Mouse (Mus musculus) heart, postnatal 0 days (tissue): ENCODE data around the gene Gp9. TPM values are rescaled to one million over a fixed set of nuclear protein-coding genes. Genes with fewer than 3 reads are reported as not detected.

Experiments
- ATAC-seq: fragments of 200-750 bp; cut with Nextera tagmentation; 2 replicates; pipeline ENCODE4 v1.8.0; 2017; ENCODE audit warnings: low read depth, moderate number of reproducible peaks, moderate library complexity; ENCODE audit not compliant: insufficient read depth
- DNase-seq: peaks from one replicate; pipeline ENCODE4 v3.0.0-alpha.2; 2016; ENCODE audit warnings: low spot score
- H3K27ac ChIP-seq: fragments of 300-500 bp; sonication (generic); 2 replicates; pipeline ENCODE4 v1.5.1; 2014; ENCODE audit warnings: low read depth, mild to moderate bottlenecking
- H3K27me3 ChIP-seq: fragments of 300-500 bp; sonication (generic); 2 replicates; pipeline ENCODE4 v1.6.1; 2014; ENCODE audit warnings: low read length, mixed read lengths; ENCODE audit not compliant: control insufficient read depth, insufficient read depth
- H3K36me3 ChIP-seq: fragments of 300-500 bp; sonication (generic); replicated peaks from 2 replicates; pipeline ENCODE4 v1.6.1; 2014; ENCODE audit warnings: low read length, mixed read lengths; ENCODE audit not compliant: control insufficient read depth, insufficient read depth
- H3K4me1 ChIP-seq: fragments of 300-500 bp; sonication (generic); 2 replicates; pipeline ENCODE4 v1.6.1; 2014; ENCODE audit warnings: antibody characterized with exemption; ENCODE audit not compliant: control insufficient read depth, insufficient read depth
- H3K4me2 ChIP-seq: fragments of 300-500 bp; sonication (generic); 2 replicates; pipeline ENCODE4 v1.6.1; 2014; ENCODE audit warnings: low read depth, mild to moderate bottlenecking, low read length, moderate library complexity
- H3K4me3 ChIP-seq: fragments of 300-500 bp; sonication (generic); 2 replicates; pipeline ENCODE4 v1.5.1; 2014; ENCODE audit warnings: low read depth, low read length
- H3K9ac ChIP-seq: fragments of 300-500 bp; sonication (generic); replicated peaks from 2 replicates; pipeline ENCODE4 v1.6.1; 2014; ENCODE audit warnings: low read depth, low read length, mixed read lengths
- H3K9me3 ChIP-seq: fragments of 300-500 bp; sonication (generic); replicated peaks from 2 replicates; pipeline ENCODE4 v1.6.1; 2016; ENCODE audit warnings: low read length; ENCODE audit not compliant: control insufficient read depth
- CTCF ChIP-seq: IDR thresholded peaks from 2 replicates; pipeline ENCODE4 v1.5.1; 2016; ENCODE audit warnings: antibody characterized with exemption, control low read depth, low read depth
- EP300 ChIP-seq: IDR thresholded peaks from 2 replicates; pipeline ENCODE4 v1.6.1; 2016; ENCODE audit warnings: antibody characterized with exemption, low read depth
- WGBS: fragments of 180-500 bp; shearing (Covaris S2); extraction: QIAGEN DNeasy Blood & Tissue Kit; methylation state at CpG from one replicate; pipeline ENCODE4 v1.1.7; 2014; 5-methylcytosine and 5-hydroxymethylcytosine counted together
- polyA plus RNA-seq: library from polyadenylated mRNA; unstranded; fragments of >200 nt; fragmentation: Nextera tagmentation; extraction: Ambion mirVana; gene quantifications from 2 replicates; pipeline ENCODE4 v1.2.1, GENCODE M21; 2015
- total RNA-seq: library from RNA; depleted of rRNA; stranded (reverse); fragments of >200 nt; gene quantifications from 2 replicates; pipeline ENCODE4 v1.2.3, GENCODE M21; 2014; ENCODE audit warnings: low replicate concordance

Gp9 gene
- total and polyA plus RNA-seq, 2 experiments from 2014 or later, result 0.19 to 0.89 TPM

- no peak for ATAC-seq
- H3K27ac ChIP-seq, result no peak overlapping the region
- no peaks in the 10 kb centered on the region for H3K4me1 ChIP-seq
- 38% methylated on average over 1 of the region's 1 CpGs for WGBS
- H3K9ac ChIP-seq, result no peak overlapping the region
- no peaks in the 10 kb centered on the region for H3K9me3 ChIP-seq
- no peak overlapping the region for H3K4me3 ChIP-seq
- no peaks in the 10 kb centered on the region for H3K27me3 ChIP-seq
- H3K4me2 ChIP-seq, result no peak overlapping the region
- TF ChIP-seq CTCF (no peak), EP300 (no peak)
- no peak for DNase-seq
- no peaks in the 10 kb centered on the region for H3K36me3 ChIP-seq
Observed at GRCm38 (mm10) chr6:87745301-87745700, 32.6 kb upstream of the Gp9 start.

GRCm38 (mm10) chr6:87746059-87746458 lies 31.8 kb upstream of the Gp9 start:
- H3K9ac ChIP-seq, result no peak overlapping the region
- no peaks in the 10 kb centered on the region for H3K9me3 ChIP-seq
- 0 out of 2 replicates have a peak overlapping the region, but pooled peaks have one; percentile 13 for H3K27ac ChIP-seq
- no peaks in the 10 kb centered on the region for H3K36me3 ChIP-seq
- DNase-seq (no peak), ATAC-seq (no peak)
- H3K27me3 ChIP-seq, result 0 out of 2 replicates have a peak, but pooled peaks cover 2% of the 10 kb centered on the region
- TF ChIP-seq CTCF (no peak), EP300 (no peak)
- no peak overlapping the region for H3K4me2 ChIP-seq
- 44% methylated on average over 3 of the region's 3 CpGs for WGBS
- no peak overlapping the region for H3K4me3 ChIP-seq
- H3K4me1 ChIP-seq, result no peaks in the 10 kb centered on the region

GRCm38 (mm10) chr6:87746849-87747248 lies 31.0 kb upstream of the Gp9 start:
- no peak for DNase-seq
- no peak overlapping the region for H3K4me3 ChIP-seq
- 56% methylated on average over 2 of the region's 2 CpGs for WGBS
- no peak overlapping the region for H3K27ac ChIP-seq
- no peaks in the 10 kb centered on the region for H3K36me3 ChIP-seq
- no peaks in the 10 kb centered on the region for H3K9me3 ChIP-seq
- H3K4me1 ChIP-seq, result no peaks in the 10 kb centered on the region
- no peak for TF ChIP-seq EP300
- TF ChIP-seq CTCF, result no peak
- 0 out of 2 replicates have a peak, but pooled peaks cover 3% of the 10 kb centered on the region for H3K27me3 ChIP-seq
- ATAC-seq, result no peak; the same call in 1 of the 2 replicates
- H3K9ac ChIP-seq, result no peak overlapping the region
- no peak overlapping the region for H3K4me2 ChIP-seq

- no peak overlapping the region for H3K9ac ChIP-seq
- DNase-seq (no peak), ATAC-seq (no peak)
- TF ChIP-seq CTCF (no peak), EP300 (no peak)
- no peak overlapping the region for H3K4me2 ChIP-seq
- WGBS, result 77% methylated on average over 2 of the region's 2 CpGs
- H3K4me3 ChIP-seq, result no peak overlapping the region
- H3K27me3 ChIP-seq, result 0 out of 2 replicates have a peak, but pooled peaks cover 3% of the 10 kb centered on the region
- H3K36me3 ChIP-seq, result no peaks in the 10 kb centered on the region
- no peaks in the 10 kb centered on the region for H3K9me3 ChIP-seq
- no peaks in the 10 kb centered on the region for H3K4me1 ChIP-seq
- H3K27ac ChIP-seq, result no peak overlapping the region
Observed at GRCm38 (mm10) chr6:87748078-87748477, 29.8 kb upstream of the Gp9 start.

- Histone ChIP-seq H3K36me3 (no peaks in the 10 kb centered on the region), H3K4me1 (no peaks in the 10 kb centered on the region), H3K27me3 (0 out of 2 replicates have a peak, but pooled peaks cover 3% of the 10 kb centered on the region), H3K27ac (no peak overlapping the region), H3K4me3 (no peak overlapping the region), H3K9ac (no peak overlapping the region), H3K9me3 (no peaks in the 10 kb centered on the region), H3K4me2 (no peak overlapping the region)
- DNase-seq (no peak), ATAC-seq (no peak)
- WGBS, result 70% methylated on average over 6 of the region's 6 CpGs
- no peak for TF ChIP-seq EP300
- no peak for TF ChIP-seq CTCF
Observed at GRCm38 (mm10) chr6:87748531-87748930, 29.3 kb upstream of the Gp9 start.

- no peak for TF ChIP-seq CTCF
- TF ChIP-seq EP300, result no peak
- 80% methylated on average over 8 of the region's 8 CpGs for WGBS
- Histone ChIP-seq H3K27ac (no peak overlapping the region), H3K4me3 (no peak overlapping the region), H3K9ac (no peak overlapping the region), H3K4me2 (no peak overlapping the region), H3K36me3 (no peaks in the 10 kb centered on the region), H3K9me3 (no peaks in the 10 kb centered on the region), H3K27me3 (0 out of 2 replicates have a peak, but pooled peaks cover 3% of the 10 kb centered on the region), H3K4me1 (no peaks in the 10 kb centered on the region)
- no peak for ATAC-seq
- DNase-seq, result no peak
Observed at GRCm38 (mm10) chr6:87750184-87750910, 27.5 kb upstream of the Gp9 start.
